Mouse (Mus musculus) stomach, postnatal 0 days (tissue): ENCODE data around the gene Itga9. TPM values are rescaled to one million over a fixed set of nuclear protein-coding genes. Genes with fewer than 3 reads are reported as not detected.

Experiments used
- ATAC-seq: fragments of 200-750 bp; cut with Nextera tagmentation; 2 replicates; pipeline ENCODE4 v1.8.0; 2017; ENCODE audit not compliant: low FRiP score, low TSS enrichment
- DNase-seq: peaks from one replicate; pipeline ENCODE4 v3.0.0-alpha.2; 2016; ENCODE audit warnings: low spot score
- H3K27ac ChIP-seq: fragments of 300-500 bp; sonication (generic); replicated peaks from 2 replicates; pipeline ENCODE4 v1.5.1; 2014; ENCODE audit warnings: mild to moderate bottlenecking, control low read depth
- H3K27me3 ChIP-seq: fragments of 300-500 bp; sonication (generic); 2 replicates; pipeline ENCODE4 v1.6.1; 2014; ENCODE audit warnings: low read length; ENCODE audit not compliant: control insufficient read depth, insufficient read depth
- H3K36me3 ChIP-seq: fragments of 300-500 bp; sonication (generic); 2 replicates; pipeline ENCODE4 v1.6.1; 2014; ENCODE audit warnings: low read length, mixed read lengths; ENCODE audit not compliant: control insufficient read depth, insufficient read depth
- H3K4me1 ChIP-seq: fragments of 300-500 bp; sonication (generic); replicated peaks from 2 replicates; pipeline ENCODE4 v1.6.1; 2014; ENCODE audit warnings: antibody characterized with exemption; ENCODE audit not compliant: control insufficient read depth, insufficient read depth
- H3K4me2 ChIP-seq: fragments of 300-500 bp; sonication (generic); replicated peaks from 2 replicates; pipeline ENCODE4 v1.6.1; 2014; ENCODE audit warnings: low read depth, mild to moderate bottlenecking, control low read depth, moderate library complexity
- H3K4me3 ChIP-seq: fragments of 300-500 bp; sonication (generic); 2 replicates; pipeline ENCODE4 v1.5.1; 2014; ENCODE audit warnings: low read depth, low read length, control low read depth
- H3K9ac ChIP-seq: fragments of 300-500 bp; sonication (generic); 2 replicates; pipeline ENCODE4 v1.6.1; 2014; ENCODE audit warnings: mild to moderate bottlenecking, low read length, control low read depth, mixed read lengths
- H3K9me3 ChIP-seq: fragments of 300-500 bp; sonication (generic); 2 replicates; pipeline ENCODE4 v1.6.1; 2016; ENCODE audit warnings: low read length; ENCODE audit not compliant: control insufficient read depth
- CTCF ChIP-seq: IDR thresholded peaks from 2 replicates; pipeline ENCODE4 v1.5.1; 2016; ENCODE audit warnings: antibody characterized with exemption, low read depth, mild to moderate bottlenecking, moderate library complexity
- EP300 ChIP-seq: optimal IDR thresholded peaks from 2 replicates; pipeline ENCODE3; 2016; ENCODE audit warnings: antibody characterized with exemption
- WGBS: fragments of 180-500 bp; shearing (Covaris S2); extraction: QIAGEN DNeasy Blood & Tissue Kit; methylation state at CpG from one replicate; pipeline ENCODE4 v1.1.7; 2014; 5-methylcytosine and 5-hydroxymethylcytosine counted together
- polyA plus RNA-seq: library from polyadenylated mRNA; unstranded; fragments of >200 nt; fragmentation: Nextera tagmentation; extraction: Ambion mirVana; gene quantifications from 2 replicates; pipeline ENCODE4 v1.2.1, GENCODE M21; 2015

The Itga9 gene
- polyA plus RNA-seq, 1 experiment from 2014 or later, result 5.3 TPM

GRCm38 (mm10) chr9:118763646-118764045 lies 157.2 kb downstream of the Itga9 start:
- Histone ChIP-seq H3K27ac (no peak overlapping the region), H3K9ac (no peak overlapping the region), H3K4me3 (no peak overlapping the region), H3K9me3 (no peaks in the 10 kb centered on the region), H3K36me3 (no peaks in the 10 kb centered on the region), H3K27me3 (no peaks in the 10 kb centered on the region), H3K4me2 (no peak overlapping the region), H3K4me1 (no peaks in the 10 kb centered on the region)
- TF ChIP-seq EP300 (no peak), CTCF (no peak)
- ATAC-seq (no peak), DNase-seq (no peak)
- WGBS, result 86% methylated on average over 3 of the region's 3 CpGs

DNA sequence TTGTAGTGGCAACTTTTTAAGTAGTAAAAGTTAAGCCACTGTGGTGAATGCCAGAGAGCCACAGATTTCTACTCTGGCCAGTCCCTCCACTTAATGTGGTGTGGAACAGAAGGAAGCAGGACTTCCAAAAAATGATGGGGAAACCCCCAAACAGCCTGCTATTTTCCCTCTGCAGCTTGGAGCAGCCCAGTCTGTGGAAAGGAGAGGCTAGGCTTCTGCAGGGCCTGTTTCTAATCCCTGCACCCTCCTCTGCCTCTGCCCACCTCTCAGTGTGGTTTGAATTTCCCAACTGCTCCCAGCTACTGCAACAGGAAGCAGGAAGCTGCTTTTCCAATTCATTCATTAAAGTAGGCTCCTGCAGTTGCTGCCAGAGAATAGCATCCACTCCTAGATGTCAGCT lies 158.6 kb downstream of the Itga9 start:
- no peak for TF ChIP-seq CTCF
- no peak for TF ChIP-seq EP300
- H3K9me3 ChIP-seq, result no peaks in the 10 kb centered on the region
- no peak overlapping the region for H3K27ac ChIP-seq
- H3K27me3 ChIP-seq, result no peaks in the 10 kb centered on the region
- no peak overlapping the region for H3K4me3 ChIP-seq
- ATAC-seq (no peak), DNase-seq (no peak)
- H3K9ac ChIP-seq, result no peak overlapping the region
- no peaks in the 10 kb centered on the region for H3K36me3 ChIP-seq
- no peaks in the 10 kb centered on the region for H3K4me1 ChIP-seq
- H3K4me2 ChIP-seq, result no peak overlapping the region

DNA sequence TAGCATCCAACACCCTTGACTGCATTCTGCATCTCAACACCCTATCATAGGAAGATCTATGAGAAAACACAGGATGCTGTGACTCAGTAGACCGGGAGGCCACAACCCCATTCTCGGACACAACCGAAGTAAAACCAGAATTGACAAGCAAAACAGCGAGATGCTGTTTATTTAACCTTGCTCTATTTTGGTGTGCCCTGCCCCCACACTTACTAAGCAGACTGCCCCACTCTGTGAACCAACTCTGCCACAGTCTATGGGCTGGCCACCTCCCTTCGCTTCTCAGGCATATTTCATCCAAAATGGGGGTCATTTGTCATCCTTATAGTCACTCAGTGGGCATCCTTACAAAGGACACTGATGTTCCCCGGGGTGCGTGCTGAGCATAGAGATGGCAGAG lies 160.5 kb downstream of the Itga9 start:
- no peak overlapping the region for H3K4me2 ChIP-seq
- no peak overlapping the region for H3K27ac ChIP-seq
- H3K9me3 ChIP-seq, result no peaks in the 10 kb centered on the region
- H3K4me3 ChIP-seq, result no peak overlapping the region
- no peaks in the 10 kb centered on the region for H3K27me3 ChIP-seq
- H3K9ac ChIP-seq, result no peak overlapping the region
- H3K4me1 ChIP-seq, result no peaks in the 10 kb centered on the region
- ATAC-seq, result no peak
- no peak for TF ChIP-seq CTCF
- no peak for TF ChIP-seq EP300
- no peaks in the 10 kb centered on the region for H3K36me3 ChIP-seq
- DNase-seq, result no peak
- 71% methylated on average over 7 of the region's 7 CpGs for WGBS

GRCm38 (mm10) chr9:118768596-118768995 lies 162.1 kb downstream of the Itga9 start:
- Histone ChIP-seq H3K4me1 (no peaks in the 10 kb centered on the region), H3K27ac (no peak overlapping the region), H3K9ac (no peak overlapping the region), H3K4me2 (no peak overlapping the region), H3K4me3 (no peak overlapping the region), H3K36me3 (no peaks in the 10 kb centered on the region), H3K9me3 (no peaks in the 10 kb centered on the region), H3K27me3 (no peaks in the 10 kb centered on the region)
- DNase-seq, result no peak
- 48% methylated on average over 4 of the region's 4 CpGs for WGBS
- TF ChIP-seq EP300 (no peak), CTCF (no peak)
- no peak for ATAC-seq

DNA sequence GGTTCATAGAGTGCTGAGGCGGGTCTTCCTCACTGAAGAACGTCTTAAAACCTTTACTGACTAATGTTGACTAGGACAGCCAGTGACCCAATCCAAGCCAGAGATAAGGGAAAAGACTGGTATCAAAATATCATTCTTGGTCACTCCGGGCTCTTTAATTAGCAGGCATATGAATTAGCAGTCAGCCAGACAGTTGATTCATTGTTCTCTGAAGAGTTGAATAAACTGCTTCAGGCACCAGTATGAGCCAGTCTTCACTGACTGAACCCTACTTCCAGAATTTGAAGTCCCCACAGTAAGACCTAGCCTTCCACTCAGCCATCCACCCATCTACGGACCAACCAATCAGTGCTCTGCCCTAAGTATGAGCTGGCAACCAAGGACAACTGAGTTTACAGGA lies 163.9 kb downstream of the Itga9 start:
- Histone ChIP-seq H3K27me3 (no peaks in the 10 kb centered on the region), H3K9ac (no peak overlapping the region), H3K4me2 (no peak overlapping the region), H3K9me3 (no peaks in the 10 kb centered on the region), H3K4me1 (no peaks in the 10 kb centered on the region), H3K36me3 (no peaks in the 10 kb centered on the region), H3K4me3 (no peak overlapping the region), H3K27ac (no peak overlapping the region)
- WGBS, result 75% methylated on average over 4 of the region's 4 CpGs
- TF ChIP-seq EP300, result no peak
- TF ChIP-seq CTCF, result no peak
- DNase-seq, result no peak
- ATAC-seq, result no peak

- no peaks in the 10 kb centered on the region for H3K27me3 ChIP-seq
- H3K4me3 ChIP-seq, result no peak overlapping the region
- no peaks in the 10 kb centered on the region for H3K36me3 ChIP-seq
- no peaks in the 10 kb centered on the region for H3K9me3 ChIP-seq
- H3K9ac ChIP-seq, result no peak overlapping the region
- no peak overlapping the region for H3K4me2 ChIP-seq
- no peak for TF ChIP-seq EP300
- TF ChIP-seq CTCF, result no peak
- H3K4me1 ChIP-seq, result 0 out of 2 replicates have a peak, but pooled peaks cover 3% of the 10 kb centered on the region
- no peak overlapping the region for H3K27ac ChIP-seq
- ATAC-seq, result no peak
- DNase-seq, result no peak
- 81% methylated on average over 6 of the region's 6 CpGs for WGBS
Measured at GRCm38 (mm10) chr9:118774676-118775075, 168.2 kb downstream of the Itga9 start.
